Mouse (Mus musculus) adrenal gland, adult (tissue): ENCODE data around the gene Cyp27a1.

Source experiments
- DNase-seq, 2 experiments: peaks; one replicate each; pipeline ENCODE4 v3.0.0; 2022 to 2023; ENCODE audit warnings: low spot score in 1 of 2; ENCODE audit not compliant: inconsistent age in 2 of 2

The Cyp27a1 gene

GRCm38 (mm10) chr1:74715886-74716285 lies 2.5 kb downstream of the Cyp27a1 start:
- DNase-seq = no peak

- no peak for DNase-seq
These were observed 4.7 kb downstream of the Cyp27a1 start for GRCm38 (mm10) chr1:74718113-74718512.

GRCm38 (mm10) chr1:74719281-74719680 lies 5.9 kb downstream of the Cyp27a1 start:
- DNase-seq = no peak

GRCm38 (mm10) chr1:74721657-74722056 lies 8.3 kb downstream of the Cyp27a1 start:
- no peak for DNase-seq

- no peak for DNase-seq
These were observed 10.4 kb downstream of the Cyp27a1 start for GRCm38 (mm10) chr1:74723748-74724147.

- DNase-seq = no peak
These were observed 12.7 kb downstream of the Cyp27a1 start for GRCm38 (mm10) chr1:74726114-74726513.

GRCm38 (mm10) chr1:74726674-74727073 lies 13.3 kb downstream of the Cyp27a1 start:
- no peak for DNase-seq

GRCm38 (mm10) chr1:74728446-74728845 lies 15.1 kb downstream of the Cyp27a1 start:
- no peak for DNase-seq

- DNase-seq = no peak
These were observed 23.6 kb downstream of the Cyp27a1 start for GRCm38 (mm10) chr1:74736977-74737376.

- no peak for DNase-seq
These were observed 24.1 kb downstream of the Cyp27a1 start for GRCm38 (mm10) chr1:74737500-74737899.

- no peak for DNase-seq
These were observed 27.5 kb downstream of the Cyp27a1 start for GRCm38 (mm10) chr1:74740846-74741245.

GRCm38 (mm10) chr1:74747335-74747734 lies 34.0 kb downstream of the Cyp27a1 start:
- DNase-seq = no peak

- peak; percentile 66 to 83 for DNase-seq
These were observed 35.4 kb downstream of the Cyp27a1 start, which contains the start of gene Prkag3 for GRCm38 (mm10) chr1:74748643-74749271. Gene Prkag3 (minus strand): TSS chr1:74749221.

GRCm38 (mm10) chr1:74749301-74749700 lies 35.9 kb downstream of the Cyp27a1 start:
- DNase-seq = peak; percentile 57 to 74

- DNase-seq = peak in 1 of 2 experiments; percentile 28
These were observed 37.3 kb downstream of the Cyp27a1 start for GRCm38 (mm10) chr1:74750683-74751082.

- DNase-seq = no peak
These were observed 38.8 kb downstream of the Cyp27a1 start for GRCm38 (mm10) chr1:74752150-74752549.

GRCm38 (mm10) chr1:74752833-74753232 lies 39.5 kb downstream of the Cyp27a1 start:
- no peak for DNase-seq

- DNase-seq = no peak
These were observed 40.0 kb downstream of the Cyp27a1 start for GRCm38 (mm10) chr1:74753266-74753974.

GRCm38 (mm10) chr1:74754175-74754785 lies 40.9 kb downstream of the Cyp27a1 start:
- no peak for DNase-seq

GRCm38 (mm10) chr1:74759773-74760172 lies 46.4 kb downstream of the Cyp27a1 start:
- DNase-seq = peak; percentile 47 to 84

- DNase-seq = peak; percentile 75 to 87
These were observed 49.7 kb downstream of the Cyp27a1 start for GRCm38 (mm10) chr1:74763081-74763480.
